Mouse (Mus musculus) WW6 (cell line): Measurements from ENCODE around the gene Mapk1ip1l.
A peak's percentile ranks its signal among the peaks of the same experiment; 100 is the strongest.

Experiments
- DNase-seq: peaks from one replicate; pipeline ENCODE4 v3.0.0-alpha.2; 2013; ENCODE audit warnings: low read depth, low spot score

Gene Mapk1ip1l

DNA sequence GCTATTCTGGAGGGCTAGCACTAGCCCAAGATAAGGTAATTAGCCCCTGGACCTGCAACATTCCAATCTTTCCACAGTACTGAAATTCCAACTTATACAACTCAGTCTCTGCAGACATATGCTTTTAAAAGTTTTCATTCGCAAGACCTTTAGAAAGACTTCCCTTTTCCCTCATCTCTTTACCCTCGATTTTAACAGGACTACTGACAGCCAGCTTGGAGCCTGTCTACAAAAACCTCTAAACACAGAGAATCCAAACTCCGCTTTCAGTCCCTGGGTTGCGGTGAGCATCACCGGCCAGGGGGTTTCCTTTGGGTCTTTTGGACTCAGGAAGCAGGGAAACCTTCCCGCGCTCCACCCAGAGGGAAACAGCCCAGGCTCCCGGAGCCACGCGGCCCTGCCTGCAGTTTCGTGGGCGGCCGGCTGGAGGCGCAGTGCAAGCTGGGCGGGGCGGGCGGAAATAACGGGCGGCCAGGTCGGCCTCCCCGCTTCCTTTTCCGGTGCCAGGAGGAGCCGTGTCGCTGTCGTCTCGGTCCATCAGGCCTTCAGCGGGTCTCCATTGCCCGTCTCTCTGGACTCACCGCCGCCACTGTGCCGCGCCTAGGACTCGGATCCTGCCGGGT lies at the start of gene Mapk1ip1l:
Mapk1ip1l (plus strand) TSS at position 482 of the 623 bp plus-strand sequence.
- peak; percentile 68 for DNase-seq

DNA sequence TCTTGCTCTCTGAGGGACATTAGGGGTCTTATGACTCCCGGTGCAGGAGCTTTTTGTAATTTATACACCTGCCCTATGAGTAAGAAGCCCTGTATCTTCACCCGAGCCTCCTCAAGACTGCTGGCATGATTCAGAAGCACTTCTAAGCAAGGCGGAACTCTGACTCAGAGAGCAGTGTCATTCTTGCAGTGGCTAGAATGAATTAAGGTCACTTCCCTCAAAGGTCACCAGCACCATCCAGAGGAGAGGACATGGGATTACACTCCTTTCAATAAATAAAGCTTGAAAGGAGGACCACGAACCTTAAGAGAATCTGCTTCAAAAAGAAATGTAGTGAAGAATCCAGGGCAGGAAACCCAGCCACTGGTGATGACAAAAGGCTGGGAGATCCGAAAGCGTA lies 48.2 kb upstream of the Mapk1ip1l start:
- DNase-seq, result no peak

GRCm38 (mm10) chr14:47264866-47265265 lies 33.2 kb upstream of the Mapk1ip1l start:
- DNase-seq, result no peak

DNA sequence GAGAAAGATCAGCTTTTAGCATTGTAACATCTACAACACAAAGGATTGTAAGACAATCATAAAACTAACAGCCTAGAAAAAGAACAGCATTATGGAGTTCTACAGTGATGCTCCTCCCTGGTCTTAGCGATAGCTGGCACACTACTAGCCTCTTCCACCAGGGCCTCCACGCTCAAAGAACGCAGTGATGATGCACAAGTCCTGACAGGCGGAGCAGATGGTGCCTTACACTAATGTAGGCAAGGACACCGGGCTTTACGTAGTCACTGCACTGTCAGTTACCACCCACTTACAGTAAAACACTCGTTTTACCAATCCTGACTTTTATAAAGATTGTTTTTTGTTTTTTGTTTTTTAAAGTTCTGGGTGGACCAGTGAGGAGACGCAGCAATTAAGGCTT lies 32.2 kb upstream of the Mapk1ip1l start:
- DNase-seq, result no peak

GRCm38 (mm10) chr14:47269056-47269455 lies 29.0 kb upstream of the Mapk1ip1l start:
- no peak for DNase-seq

GRCm38 (mm10) chr14:47269706-47270105 lies 28.4 kb upstream of the Mapk1ip1l start:
- no peak for DNase-seq

- no peak for DNase-seq
Measured at GRCm38 (mm10) chr14:47273751-47274150, 24.3 kb upstream of the Mapk1ip1l start.

- no peak for DNase-seq
Measured at GRCm38 (mm10) chr14:47275417-47275816, 22.6 kb upstream of the Mapk1ip1l start.

DNA sequence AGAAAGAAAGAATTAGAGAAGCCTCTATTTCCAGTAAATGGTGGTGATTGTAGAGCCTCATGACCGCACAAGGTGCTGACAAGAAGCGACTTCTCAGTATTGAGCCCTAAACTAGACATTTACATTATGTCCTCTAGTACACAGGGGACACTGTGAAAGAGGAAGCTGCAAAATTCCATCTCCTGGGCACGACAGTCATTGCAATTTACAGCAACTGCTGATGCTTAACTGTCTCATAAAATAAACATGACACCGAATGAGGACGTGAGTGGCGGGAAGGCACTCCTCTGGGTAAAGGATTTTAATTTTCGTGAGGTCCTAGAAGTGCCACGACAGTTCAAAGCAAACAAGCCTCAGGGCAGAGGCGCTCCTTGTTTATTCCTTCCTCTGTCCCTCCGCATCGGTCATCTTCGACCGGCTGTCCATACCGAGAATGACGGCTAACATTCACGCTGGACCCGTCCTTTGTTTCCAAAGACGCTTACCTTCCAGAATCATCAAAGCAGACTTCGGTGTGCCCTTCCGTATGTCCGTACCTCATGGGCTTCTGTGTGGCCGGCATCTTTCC lies 21.9 kb upstream of the Mapk1ip1l start:
- DNase-seq, result no peak

GRCm38 (mm10) chr14:47276637-47277393 lies 21.3 kb upstream of the Mapk1ip1l start, which contains the start of the genes Wdhd1 and Socs4:
Gene Wdhd1 (minus strand): TSS chr14:47276857.
Gene Socs4 (plus strand): TSS chr14:47276931.
- peak; percentile 85 for DNase-seq

DNA sequence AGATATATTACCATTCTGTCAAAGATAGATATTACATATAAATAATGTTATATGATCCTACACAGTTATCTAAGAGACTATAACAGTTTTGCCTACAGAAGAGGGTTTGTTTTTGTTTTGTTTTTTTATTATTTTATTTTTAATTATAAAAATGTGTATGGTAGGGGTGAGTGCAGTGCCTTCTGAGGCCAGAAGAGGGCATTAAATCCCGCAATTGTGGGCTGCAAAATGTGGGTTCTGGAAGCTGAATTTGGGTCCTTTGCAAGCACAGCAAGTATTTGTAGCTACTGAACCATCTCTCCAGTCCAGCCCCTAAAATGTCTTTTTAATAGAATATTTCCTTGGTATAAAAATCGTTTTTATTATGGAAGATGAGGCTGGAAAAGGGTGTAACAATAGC lies 19.0 kb upstream of the Mapk1ip1l start:
- no peak for DNase-seq

- no peak for DNase-seq
Measured at GRCm38 (mm10) chr14:47281535-47281934, 16.5 kb upstream of the Mapk1ip1l start.

DNA sequence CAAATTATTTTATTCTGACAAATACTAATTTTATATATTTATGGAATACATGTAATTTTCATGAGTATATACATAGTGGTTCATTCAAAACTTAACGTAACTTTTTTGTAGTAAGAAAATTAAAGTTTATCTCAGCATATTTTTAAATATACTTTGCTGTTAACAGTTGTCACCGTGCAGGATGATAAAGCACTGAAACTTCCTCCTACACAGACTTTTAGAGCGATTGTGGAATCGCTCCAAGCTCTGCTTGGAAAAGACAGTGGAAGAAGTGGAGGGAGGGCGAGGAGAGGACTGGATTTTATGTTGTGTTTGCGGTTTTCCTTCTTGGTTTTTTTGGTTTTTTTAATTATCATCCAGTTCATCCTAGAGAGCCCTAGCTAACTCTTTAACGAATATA lies 14.5 kb upstream of the Mapk1ip1l start:
- no peak for DNase-seq

DNA sequence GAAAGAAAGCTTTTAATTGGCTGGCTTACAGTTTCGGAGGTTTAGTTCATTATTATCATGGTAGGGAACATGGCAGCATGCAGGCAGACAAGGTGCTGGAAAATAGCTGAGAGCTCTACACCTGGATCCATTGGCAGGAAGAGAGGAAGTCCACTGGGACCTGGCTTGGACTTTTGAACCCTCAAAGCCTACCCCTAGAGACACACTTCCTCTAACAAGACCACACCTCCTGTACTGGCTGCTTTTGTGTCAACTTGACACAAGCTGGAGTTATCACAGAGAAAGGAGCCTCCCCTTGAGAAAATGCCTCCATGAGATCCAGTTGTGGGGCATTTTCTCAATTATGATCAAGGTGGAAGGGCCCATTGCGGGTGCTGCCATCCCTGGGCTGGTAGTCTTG lies 12.8 kb upstream of the Mapk1ip1l start:
- DNase-seq, result no peak

DNA sequence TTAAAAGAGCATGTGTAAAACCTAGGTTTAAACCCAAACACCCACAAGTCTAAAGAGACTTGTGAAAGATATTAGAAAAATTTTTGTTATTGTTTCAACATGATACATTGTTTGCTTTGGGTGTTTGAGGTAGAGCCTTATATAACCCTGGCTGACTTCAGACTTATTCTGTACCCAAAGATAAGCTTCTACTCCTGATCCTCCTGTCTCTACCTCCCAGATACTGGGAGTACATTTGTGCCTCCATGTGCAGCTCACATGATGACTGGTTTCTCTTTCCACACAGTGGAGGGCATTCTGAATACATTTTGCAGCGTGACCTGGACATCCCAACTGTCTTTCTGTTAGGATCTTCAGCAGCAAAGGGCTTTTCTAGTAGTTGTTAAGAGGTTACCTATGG lies 11.9 kb upstream of the Mapk1ip1l start:
- no peak for DNase-seq

DNA sequence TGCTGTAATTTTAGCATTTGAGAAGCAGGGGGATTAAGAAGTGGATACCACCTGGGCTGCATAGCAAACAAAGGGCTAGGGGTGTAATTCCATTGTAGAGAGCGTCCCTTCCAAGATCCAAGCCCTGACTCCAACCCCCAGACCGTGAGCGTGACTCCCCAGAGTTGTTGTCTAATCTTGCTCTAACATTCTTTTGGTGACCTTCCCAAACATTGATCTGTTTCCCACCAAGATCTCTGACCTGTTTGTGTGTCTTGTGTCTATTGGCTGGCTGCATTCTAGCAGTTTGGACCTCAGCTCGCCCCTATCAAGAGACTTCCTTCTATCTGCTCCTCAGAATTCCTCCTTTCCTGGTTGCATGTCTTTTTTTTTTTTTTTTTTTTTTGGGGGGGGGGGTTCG lies 11.0 kb upstream of the Mapk1ip1l start:
- no peak for DNase-seq

GRCm38 (mm10) chr14:47291772-47292171 lies 6.3 kb upstream of the Mapk1ip1l start:
- DNase-seq, result no peak

DNA sequence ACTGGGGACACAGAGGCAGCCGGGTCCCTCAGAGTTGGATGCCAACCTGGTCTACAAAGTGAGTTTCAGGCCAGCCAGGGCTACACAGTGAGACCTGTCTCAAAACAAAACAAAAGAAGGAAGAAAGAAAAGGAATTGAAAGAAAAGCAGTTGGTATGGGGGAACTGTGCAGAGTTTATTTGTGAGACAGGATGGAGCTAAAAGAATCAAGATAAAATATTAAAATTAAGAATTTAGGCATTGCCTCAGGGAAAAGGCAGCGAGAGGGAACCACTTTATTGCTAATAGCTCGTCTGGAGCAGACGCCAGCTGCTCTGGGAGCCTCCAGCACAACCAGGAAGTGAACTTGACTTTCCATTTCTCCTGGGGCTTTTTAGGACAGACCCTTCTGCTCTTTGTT lies 3.9 kb upstream of the Mapk1ip1l start:
- no peak for DNase-seq

- no peak for DNase-seq
Measured at GRCm38 (mm10) chr14:47296232-47296631, 1.8 kb upstream of the Mapk1ip1l start.

DNA sequence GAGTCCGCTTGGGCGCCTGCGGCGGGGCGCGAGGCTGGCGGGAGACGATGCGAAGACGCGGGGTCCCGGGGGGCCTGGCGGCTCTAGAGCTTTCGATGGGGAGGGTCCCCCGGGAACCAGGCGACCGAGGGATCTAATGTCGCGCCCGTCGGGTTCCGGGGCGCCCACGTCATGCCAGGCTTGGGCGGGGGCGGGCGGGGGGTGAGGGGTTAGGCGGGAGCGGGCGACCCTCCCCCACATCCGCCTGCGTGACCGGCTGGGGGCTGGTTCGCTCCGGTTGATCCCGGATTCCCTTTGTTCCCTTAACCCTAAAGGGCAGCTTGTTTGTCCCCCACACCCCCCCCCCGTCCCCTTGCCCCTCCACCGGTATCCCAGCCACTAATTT lies 334 bp downstream of the Mapk1ip1l start:
- DNase-seq, result no peak

DNA sequence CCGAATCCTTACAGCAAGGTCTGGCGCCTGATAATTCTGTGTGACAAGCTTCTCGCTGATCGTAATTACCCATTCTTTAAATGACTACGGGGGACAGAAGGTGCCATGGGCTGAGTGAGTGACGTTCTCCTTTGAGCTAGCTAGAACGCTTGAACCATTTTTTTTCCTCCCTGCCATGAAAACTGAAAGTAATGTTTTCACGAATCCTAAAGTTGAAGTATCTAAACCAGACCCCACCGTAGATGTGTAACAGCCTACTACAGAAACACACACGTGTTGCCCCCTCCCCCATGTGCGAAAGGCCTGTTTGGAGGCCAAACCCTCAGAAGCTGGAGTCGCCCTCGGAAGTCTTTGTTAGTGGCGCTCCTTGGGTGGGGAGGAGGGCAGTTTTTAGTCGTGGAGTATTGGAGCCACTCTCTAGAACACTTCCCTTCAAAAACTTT lies 774 bp downstream of the Mapk1ip1l start:
- no peak for DNase-seq

DNA sequence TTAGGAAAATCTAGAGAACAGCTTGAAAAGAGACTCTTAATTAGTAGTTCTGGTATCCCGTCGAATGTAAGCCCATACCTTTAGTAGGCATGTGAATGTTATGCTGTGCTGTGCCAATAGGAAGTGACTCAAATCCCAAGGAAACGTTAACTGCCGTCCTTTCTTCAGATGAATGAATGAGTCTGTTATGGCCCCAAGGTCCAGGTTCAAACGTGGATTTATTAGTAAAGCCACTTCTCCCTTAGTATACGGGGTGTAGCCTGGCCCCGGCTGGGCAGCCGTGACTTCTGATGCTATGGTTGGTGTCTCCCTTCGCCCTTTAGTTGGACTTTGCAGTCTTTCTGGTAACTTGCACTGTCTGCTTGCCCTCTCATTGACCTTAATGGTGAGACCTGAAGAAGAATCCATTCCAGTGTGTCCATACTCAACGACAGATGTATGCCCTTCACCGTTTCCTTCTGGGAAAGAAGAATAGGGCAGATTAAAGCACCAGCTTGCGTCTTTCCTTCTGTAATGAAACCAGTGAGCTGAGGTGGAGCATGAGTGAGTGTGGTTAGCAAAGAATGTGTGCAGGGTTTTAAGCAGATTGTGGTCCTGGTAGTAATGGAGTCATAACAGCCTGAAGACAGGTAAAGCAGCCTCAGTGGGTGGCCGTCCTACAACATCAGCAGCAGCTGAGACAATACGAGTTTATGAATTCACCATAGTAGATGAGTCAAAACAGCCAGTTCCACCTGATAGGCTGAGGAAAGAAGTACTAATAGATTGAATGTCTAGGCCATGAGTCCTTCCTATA lies 5.0 kb downstream of the Mapk1ip1l start:
- no peak for DNase-seq
